Mouse (Mus musculus) urinary bladder, postnatal 4 days (tissue): Measurements from ENCODE around the gene Ndufb7.
"Not testable (repeated sequence)": the region's sequence is repeated elsewhere in the genome, so short reads cannot be mapped to it uniquely, and the experiment has no call there.

ENCODE experiments used
- DNase-seq, 2 experiments: peaks; one replicate each; pipeline ENCODE4 v3.0.0; 2021 to 2022; ENCODE audit warnings: low spot score in 2 of 2

The Ndufb7 gene

DNA sequence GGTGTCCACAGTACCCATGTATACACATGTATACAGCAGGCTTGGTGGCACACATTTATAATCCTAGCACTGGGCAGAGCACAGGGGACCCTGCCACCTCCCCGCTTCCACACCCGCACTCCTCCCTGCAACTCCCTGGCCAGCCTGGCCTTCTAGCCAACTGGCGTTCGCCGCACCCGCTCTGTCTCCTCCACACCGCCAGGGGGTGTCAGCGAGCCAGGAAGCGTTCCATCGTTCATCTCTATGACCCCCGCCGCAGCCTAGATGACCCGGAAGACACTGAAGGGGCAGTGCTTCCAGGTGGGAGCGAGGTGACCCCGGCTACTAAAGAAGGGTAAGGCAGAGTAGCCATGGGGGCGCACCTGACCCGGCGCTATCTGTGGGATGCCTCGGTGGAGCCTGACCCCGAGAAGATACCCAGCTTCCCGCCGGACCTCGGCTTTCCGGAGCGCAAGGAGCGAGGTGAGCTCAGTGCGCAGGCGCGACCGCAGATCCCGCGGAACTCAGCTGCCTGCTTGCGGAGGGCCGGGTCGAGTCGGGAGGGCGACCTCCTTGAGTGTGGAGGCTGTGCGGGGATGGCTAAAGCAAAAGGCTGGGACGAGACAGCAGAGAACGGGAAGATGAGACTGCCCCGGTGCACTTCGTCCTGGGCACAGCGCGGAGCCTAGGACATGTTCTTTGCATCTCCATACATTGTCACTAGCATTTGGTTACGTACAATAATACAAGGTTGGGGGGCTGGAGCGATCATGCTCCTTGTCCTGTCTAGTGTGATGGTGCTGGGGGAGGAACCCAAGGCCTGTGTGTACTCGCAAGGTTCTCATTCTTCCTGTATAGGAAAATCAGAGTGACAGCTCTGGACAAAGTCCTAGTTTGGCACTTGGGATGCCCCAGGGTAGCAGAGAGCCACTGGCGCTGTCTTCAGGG, at the start of gene Ndufb7:
TSS of gene Ndufb7 (plus strand) at position 203 of the 927 bp plus-strand sequence.
- DNase-seq, result peak; percentile 91 to 97

DNA sequence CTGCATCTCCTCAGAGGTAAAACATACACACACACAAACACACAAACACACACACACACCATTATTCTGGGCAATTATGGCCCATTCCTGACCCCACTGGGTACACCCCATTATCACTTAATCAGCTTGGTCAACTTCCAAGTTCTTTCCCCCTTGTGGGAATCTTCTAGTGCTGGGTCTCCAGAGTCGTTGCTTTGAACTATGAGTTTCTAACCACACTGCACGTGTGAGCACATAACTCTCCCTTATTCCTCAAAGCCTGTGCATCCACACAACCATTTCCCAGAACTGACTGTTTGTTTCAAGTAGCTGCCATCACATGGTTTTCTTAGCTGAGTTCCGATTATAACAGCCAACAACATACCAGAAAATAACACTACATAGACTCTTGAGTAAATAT, 46.0 kb upstream of the Ndufb7 start:
- DNase-seq, result no peak

DNA sequence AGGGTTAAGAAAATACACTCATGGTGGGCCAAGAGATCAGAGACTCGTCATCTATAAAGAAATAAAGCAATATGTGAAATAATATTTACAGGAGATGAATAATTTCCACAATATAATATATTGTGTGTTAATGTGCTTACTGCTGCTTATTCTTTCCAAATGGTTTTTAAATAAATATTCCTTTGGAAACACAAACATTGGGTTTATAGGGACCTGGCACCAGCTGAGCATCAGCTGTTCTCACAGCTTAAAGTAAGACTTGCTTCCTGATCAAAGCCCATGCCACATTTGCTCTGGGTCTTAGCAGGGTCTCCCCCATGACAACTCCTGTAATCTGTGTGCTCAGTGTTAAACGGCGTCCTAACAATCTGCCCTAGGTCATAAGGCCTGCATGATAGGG, 45.6 kb upstream of the Ndufb7 start:
- not testable (repeated sequence) for DNase-seq

DNA sequence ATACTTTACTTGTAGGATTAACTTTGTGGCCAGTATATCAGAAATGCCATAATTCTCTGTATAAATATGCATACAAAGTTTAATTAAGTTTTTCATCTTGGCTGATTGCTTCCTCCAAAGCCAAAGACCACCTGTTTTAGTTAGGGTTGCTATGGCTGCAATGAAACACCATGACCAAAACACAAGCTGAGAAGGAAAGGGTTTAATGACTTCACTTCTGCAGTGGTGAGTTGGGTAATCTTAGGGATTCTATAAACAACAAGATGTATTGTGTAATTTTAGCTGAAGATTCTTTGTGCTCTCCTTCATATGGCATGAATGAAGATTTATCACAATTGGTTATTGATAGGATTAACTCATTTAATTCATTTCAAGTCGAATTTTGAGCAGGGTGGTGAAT, 45.2 kb upstream of the Ndufb7 start:
- no peak for DNase-seq

DNA sequence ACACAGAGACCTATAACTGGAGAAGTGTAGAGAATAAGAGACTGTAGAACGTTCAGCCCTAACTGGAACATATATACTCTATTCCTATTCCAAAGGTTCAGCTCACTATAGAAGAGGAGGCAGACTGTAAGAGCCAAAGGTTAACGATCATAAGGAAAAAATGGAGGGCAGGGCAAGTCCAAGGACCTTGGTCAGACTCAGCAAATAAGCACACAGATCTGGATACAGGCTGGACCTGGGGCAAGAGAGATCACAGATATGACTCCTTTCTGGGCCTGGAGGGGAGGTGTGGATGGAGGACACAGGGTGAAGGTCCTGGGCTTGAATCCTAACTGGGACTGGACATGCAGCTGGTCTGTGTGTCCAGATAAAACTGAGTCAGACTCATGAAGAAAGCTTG, 31.7 kb upstream of the Ndufb7 start:
- no peak for DNase-seq

DNA sequence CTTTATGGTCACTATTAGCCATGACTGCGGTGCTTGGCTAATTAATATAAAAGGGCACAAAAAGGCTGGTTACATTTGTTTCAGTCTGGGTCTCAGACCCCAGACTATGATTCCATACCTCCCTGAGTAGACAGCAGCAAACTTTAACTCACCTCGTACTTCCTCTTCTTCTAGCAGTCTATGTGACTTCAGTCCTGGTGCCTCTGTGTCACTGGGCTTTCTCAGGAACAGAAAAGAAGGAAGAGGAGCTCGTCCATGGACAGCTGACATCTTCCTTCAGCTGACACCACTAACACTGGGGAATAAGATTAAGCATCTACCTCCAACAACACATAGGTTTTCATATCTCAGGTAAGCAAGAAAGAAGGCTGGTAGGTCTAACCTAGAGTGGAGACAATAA, 30.7 kb upstream of the Ndufb7 start, which contains the start of gene Olfr370:
TSS of gene Olfr370 (plus strand) at position 45 of the 400 bp plus-strand sequence.
- DNase-seq, result no peak

DNA sequence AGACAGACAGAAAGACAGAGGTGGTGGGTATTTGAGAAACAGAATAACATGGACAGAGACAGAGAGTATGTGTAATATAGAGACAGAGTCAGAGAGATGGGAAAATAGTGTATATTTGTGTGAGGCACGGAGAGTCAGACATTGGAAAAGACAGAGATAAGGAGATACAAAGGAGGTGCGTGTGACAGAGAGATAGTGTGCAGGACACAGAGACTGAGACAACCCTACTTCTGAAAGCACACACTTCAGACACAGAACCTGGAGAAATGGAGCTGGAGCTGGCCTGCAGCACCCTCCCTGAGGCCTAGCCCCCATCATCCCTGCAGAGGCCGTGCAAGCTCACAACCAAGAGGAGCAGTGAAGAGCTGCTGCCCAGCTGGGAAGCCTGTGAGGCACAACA, 3.8 kb upstream of the Ndufb7 start:
- no peak for DNase-seq

DNA sequence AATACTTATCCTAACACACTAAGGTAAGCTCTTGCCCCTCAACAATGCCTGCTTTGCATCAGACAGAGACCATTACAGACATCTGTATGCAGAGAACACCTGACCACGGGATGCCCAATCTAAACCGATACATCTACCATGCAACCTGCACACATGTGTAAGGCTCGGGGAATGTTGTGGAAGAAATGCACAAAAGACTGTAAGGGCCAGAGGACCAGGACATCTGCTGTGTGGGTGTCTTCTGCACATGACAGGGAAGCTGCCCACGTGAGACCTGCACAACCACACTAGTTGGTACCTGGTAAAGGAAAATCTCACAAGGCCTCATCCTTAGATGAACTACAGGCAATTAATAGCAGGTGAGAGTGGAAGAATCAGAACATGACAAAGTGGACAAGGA, 3.2 kb upstream of the Ndufb7 start:
- DNase-seq, result no peak

DNA sequence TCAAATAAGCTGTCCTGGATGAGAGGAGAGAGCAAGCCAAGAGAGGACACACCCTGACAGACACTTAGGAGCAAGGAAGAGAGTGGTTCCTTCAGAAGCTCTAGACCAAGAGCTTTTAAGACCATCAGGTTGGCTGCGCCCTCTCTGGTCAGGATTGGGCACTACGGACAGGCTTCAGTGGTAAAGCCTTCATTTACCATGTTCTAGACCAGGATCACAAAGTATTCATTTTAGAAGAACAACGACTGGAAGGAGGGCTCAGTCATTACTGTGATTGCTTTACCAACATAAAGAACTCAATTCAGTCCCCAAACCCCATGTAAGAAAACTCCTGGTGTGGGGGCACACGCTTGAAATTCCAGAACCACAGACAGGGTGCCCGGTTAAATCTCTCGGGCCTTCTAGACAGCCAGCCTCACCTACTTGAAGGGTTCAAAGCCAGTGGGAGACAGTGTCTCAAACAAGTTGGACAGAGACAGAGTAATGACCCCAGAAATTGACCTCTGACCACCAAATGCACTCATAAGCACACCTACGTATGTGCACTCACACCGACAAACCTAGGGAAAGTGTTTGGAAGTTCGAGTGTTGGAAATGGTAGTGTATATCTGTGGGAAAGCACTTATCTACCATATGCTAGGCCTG, 618 bp upstream of the Ndufb7 start:
- peak in 1 of 2 experiments; percentile 56 for DNase-seq

DNA sequence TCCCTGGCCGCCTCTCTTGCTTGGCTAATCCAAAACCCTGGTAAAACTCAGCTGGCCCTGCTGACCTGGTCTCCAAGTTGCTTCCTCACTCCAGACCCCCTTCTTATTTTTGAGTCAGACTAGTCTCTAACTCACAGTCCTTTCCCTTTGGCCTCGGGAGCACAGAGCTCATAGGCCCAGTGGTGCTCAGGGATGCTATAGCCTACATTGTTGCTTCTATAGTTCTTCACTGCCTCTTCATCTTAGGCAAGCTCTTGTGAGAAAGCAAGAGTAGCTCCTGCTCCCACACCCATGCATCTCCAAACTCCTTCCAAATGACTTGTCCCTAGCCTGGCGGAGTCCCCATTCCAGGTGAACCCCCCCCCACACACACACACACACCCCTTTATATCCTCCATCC, 1.2 kb downstream of the Ndufb7 start:
- DNase-seq, result no peak

DNA sequence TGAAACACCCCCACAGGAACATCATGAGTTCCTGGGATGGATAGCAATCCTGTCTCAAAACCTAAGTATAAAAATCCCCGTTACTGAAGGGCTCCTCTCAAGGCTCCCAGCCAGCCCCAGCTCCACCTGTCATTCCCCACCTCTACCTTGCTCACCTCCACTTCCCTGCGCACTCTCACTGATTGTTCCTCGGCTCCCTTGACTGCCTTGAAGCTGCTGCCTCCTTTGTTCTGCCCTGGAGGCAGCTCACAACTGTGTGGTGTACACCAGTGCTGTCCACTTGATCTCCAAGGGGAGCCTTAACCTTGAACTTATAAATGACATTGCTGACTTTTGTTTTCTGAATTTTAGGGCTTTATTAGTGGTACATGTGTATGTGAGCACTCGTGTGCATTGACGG, 1.7 kb downstream of the Ndufb7 start:
- no peak for DNase-seq

DNA sequence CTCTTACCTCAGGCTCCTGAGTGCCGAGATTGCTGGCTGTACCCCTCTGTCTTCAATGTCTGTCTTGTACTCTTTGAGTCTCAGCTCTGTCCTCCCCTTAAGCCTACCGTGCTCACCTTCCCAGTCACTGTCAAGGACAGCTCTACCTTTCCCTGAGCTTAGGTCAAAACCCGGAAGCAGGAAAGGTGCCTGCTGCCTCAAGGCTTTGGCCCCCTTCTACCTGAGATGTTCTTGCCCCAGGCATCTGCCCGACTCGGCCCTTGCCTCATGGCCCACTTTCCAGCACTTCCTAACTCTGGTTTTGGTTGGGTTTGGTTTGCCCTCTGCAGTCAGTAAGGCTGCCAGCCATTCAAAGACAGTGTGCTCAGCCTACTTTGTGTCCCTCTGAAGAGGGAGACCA, 2.3 kb downstream of the Ndufb7 start:
- peak in 1 of 2 experiments; percentile 46 for DNase-seq

DNA sequence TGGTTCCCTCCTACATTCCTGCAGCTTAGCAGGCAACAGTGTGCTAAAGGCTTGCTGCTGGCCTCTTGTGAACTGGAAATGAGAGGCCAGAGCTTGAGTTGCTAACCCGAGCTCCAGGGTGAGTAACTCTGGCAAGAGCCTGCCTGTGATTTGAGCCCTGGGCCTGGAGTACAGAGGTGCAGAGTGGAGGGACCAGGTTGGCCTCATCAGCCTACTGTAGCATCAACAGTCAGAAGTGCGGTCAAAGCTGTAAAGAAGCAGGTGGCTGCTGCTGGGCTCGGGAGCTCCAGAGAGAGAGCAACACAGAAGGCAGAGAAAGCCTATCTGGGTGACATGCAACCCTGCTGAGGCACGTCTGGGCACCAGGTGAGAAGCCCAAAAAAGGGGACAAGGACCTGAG, 2.7 kb downstream of the Ndufb7 start:
- peak in 1 of 2 experiments; percentile 51 for DNase-seq

DNA sequence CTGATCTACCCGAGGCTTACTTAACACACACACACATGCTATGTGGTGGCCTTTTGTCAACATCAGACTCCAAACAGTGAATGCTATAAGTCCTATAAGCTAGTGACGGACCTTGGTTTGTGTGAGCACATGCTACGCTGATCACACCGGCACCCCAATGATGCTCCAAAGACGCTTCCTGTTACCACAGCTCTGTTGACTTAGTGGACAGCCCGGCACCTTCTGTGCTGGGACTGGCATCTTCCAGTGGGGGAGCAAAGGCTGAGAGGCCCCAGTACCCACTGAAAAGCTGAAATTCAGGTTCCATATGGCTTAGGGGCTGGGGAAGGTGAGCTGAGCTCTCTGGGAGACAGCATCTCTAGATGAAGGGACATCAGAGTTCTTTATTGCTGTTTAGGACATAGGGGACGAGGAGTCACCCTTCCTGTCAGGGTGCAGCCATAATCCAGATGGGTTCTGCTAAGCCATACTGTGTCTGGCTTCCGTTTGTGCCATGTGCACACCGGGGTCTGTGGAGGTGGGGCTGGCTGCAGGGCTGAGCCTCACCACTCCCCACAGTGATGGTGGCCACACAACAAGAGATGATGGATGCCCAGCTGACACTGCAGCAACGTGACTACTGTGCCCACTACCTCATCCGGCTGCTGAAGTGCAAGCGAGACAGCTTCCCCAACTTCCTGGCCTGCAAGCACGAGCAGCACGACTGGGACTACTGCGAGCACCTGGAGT, 4.0 kb downstream of the Ndufb7 start:
- DNase-seq, result peak in 1 of 2 experiments; percentile 53

DNA sequence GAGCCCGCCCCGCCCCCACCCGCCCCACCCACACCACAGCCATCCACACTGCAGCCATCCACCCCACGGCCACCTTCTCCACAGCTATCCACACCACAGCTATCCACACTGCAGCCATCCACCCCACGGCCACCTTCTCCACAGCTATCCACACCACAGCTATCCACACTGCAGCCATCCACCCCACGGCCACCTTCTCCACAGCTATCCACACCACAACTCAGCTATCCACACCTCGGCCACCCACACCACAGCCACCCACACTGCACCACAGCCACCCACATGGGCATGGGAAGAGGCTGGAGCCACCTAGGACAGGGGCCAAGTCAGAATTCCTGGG, 4.5 kb downstream of the Ndufb7 start:
- DNase-seq, result not testable (repeated sequence)

DNA sequence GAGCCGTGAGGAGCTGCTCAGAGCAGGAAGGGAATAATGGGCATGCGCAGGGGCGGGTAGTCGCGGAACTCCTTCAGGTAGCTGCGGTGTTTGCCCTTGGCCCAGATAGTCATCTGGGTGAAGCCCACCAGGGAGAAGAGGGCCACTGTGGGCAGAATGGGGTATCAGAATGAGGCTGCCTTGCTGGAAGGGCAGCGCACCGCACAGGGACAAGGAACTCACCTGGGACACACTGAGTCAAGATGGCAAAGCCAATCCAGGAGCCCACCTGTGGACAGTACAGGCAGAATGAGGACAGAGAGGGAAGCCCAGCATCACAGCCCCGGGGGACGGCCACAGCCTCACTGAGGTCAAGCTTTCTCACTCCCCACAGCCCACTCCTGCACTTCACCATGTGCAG, 5.3 kb downstream of the Ndufb7 start:
- DNase-seq, result peak in 1 of 2 experiments; percentile 56

DNA sequence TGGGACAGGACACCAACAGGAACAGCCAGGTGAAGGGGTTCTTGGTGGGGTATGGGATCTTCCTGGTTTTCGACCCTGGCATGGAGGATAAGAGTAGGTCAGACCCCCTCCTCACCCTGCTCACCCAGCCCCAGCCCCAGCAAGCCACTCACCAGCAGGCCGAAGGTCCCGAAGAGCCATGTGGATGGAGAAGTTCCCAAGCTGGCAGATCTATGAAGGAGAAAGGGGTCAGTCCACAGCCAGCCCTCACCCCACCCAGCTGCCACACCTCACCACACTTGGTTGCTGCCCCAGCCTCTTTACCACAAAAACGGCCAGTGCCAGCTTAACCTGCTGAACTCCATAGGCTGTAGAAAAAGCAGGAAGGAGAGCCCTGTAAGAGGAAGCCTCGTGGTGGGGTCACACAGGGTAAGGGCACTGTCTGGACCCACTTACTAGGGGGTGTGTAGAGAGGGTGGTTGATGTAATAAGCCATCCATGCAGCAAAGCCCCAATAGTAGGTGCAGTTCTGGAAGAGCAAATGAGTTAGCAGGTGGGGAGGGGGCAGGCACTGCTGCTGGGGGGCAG, 5.9 kb downstream of the Ndufb7 start:
- peak in 1 of 2 experiments; percentile 57 for DNase-seq

DNA sequence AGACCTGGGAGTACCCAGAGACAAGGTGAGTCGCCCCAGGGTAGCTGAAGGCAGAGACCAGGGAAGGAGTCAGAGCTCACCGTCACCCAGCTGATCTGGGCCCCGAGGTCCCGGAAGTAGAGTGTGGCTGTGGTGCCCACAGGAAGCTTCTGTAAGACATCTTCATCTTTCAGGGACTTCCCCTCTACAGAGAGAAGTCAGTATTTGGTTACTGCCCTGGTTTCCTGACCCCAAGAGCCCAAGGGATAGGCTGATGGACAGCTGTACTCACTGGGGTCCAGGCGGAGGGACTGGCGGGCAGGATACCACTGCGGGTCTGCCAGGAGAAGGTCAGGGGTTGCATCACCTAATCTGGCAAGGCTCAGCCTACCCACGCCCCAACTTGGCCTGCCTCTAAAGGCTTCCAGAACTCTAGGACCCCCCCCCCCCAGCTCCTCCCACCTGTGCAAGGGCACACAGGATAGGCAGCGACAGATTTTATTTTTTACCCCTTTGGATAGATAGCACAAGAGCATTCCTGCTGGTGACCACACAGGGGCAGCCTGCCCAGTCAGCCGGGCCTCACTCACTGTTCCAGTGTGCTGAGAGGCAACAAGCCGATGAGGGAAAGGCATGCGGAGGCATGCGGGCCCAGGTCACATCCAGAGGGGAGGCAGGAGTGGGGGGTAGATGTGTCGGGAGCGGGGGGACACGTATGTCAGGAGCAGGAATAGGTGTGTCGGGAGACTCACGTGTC, 6.8 kb downstream of the Ndufb7 start:
- DNase-seq, result peak in 1 of 2 experiments; percentile 55

DNA sequence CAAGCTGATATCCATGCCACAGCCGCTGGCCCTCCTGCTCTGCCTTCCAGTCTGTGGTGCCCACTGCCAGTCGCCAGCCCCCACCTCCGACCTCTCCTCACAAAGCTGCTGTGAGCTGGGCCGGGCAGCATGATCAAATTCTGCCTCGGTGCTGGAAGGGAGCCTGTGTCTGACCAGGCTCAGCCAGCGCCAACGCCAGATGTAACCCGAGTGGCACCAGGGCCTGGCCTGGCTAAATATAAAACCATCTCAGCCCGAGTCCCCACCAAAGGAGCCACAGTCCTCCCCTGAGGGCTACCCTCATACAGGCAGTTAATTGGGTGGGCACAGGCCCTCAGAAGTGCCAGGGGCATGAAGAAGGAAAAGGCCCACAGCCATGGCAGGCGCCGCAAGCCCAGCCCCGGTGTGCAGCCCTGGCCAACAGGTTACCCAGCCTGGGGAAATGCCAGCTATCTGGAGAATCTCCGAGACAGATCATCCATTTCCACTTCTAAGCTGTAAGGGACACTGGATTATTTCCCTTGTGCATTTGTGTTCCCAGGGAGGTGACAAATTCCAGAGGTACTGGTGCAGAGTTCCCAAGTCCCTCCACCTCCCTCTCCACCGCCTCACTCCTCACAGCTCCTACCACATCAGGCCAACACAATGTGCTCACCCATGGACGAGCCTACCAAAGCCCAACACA, 8.3 kb downstream of the Ndufb7 start:
- peak in 1 of 2 experiments; percentile 59 for DNase-seq
